Mouse (Mus musculus) inflammation-experienced regulatory T-cells (primary cell): ENCODE results near the gene Rtp1. TPM values are rescaled to one million over a fixed set of nuclear protein-coding genes. Genes with fewer than 3 reads are reported as not detected.

Experiments used
- polyA plus RNA-seq, 2 experiments: library from polyadenylated mRNA; unstranded; fragments of 100-300 nt; shearing (Covaris generic); gene quantifications; one replicate each; pipeline ENCODE4 v1.2.1; 2017

Gene Rtp1
- under 1 TPM in 1 of 2 experiments, not detected in 1; 0.23 TPM for polyA plus RNA-seq

DNA sequence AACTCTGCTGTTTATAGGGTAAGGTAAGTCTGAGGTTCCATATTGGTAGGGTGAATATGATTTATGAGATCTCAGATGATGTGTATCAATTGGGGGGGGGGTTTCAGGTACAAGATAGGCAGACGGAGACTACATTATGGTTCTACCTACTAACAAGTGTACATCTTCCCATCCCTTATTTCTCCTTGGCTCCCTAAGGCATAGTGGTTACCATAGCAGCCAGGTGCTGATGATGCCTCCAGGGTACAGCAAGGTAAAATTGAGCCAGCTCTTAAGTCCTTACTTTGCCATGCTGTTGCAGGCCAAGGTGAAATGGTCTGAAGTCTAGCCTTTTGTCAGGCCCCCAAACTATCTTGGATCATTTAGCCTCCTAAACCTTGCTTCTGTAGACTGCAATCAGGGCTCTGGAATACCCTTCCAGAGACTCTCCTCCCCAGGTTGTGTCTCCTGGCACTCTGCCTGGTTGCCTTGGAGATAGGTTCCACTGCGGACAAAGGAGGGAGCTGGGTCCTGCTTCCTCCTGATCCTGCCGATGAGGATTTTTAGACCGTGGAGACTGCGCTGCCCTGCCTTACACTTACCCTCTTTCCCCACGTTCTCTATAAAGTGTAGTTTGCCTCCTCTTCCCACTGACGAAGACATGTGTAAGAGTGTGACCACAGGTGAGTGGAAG lies at the start of gene Rtp1:
Gene Rtp1 (plus strand): TSS at position 487 of the 673 bp plus-strand sequence.

Other genes with a start within 250 kb of the Rtp1 start
- 10 to 100 TPM; 74.7 to 85.6 TPM for gene St6gal1, start 204.4 kb upstream of the Rtp1 start, polyA plus RNA-seq
- gene Rtp4, start 91.2 kb downstream of the Rtp1 start, polyA plus RNA-seq, result 10 to 100 TPM; 78.5 to 90.7 TPM
- under 1 TPM; 0.06 to 0.39 TPM for gene Masp1, start 91.7 kb downstream of the Rtp1 start, polyA plus RNA-seq